Mouse (Mus musculus): Measurements from ENCODE around the gene Trim65. TPM values are rescaled to one million over a fixed set of nuclear protein-coding genes. Genes with fewer than 3 reads are reported as not detected.

The Trim65 gene
- polyA plus RNA-seq, 1 experiment from 2014 or later, result 1.7 TPM

- Histone ChIP-seq H3K9me3 (no peaks in the 10 kb centered on the region), H3K27ac (no peak overlapping the region), H3K4me3 (no peak overlapping the region), H3K36me3 (replicated peaks) (peaks cover 97% of the 10 kb centered on the region), H3K4me1 (peaks cover 34% of the 10 kb centered on the region), H3K27me3 (ENCODE audit: poor library complexity, severe bottlenecking) (no peaks in the 10 kb centered on the region)
- no peak for DNase-seq (ENCODE audit: extremely low spot score, low spot score)
- WGBS, result 78% methylated on average over 12 of the region's 12 CpGs
Measured at GRCm38 (mm10) chr11:116161312-116161711, 30.4 kb upstream of the Trim65 start.

GRCm38 (mm10) chr11:116150960-116151359 is 20.0 kb upstream of the Trim65 start:
- Histone ChIP-seq H3K9me3 (no peaks in the 10 kb centered on the region), H3K27ac (no peak overlapping the region), H3K4me1 (peaks cover 25% of the 10 kb centered on the region), H3K27me3 (ENCODE audit: poor library complexity, severe bottlenecking) (no peaks in the 10 kb centered on the region), H3K36me3 (replicated peaks) (peaks cover 100% of the 10 kb centered on the region), H3K4me3 (no peak overlapping the region)
- 90% methylated on average over 2 of the region's 2 CpGs for WGBS
- no peak for DNase-seq (ENCODE audit: extremely low spot score, low spot score)

GRCm38 (mm10) chr11:116149341-116149740 is 18.4 kb upstream of the Trim65 start:
- DNase-seq (ENCODE audit: extremely low spot score, low spot score), result no peak
- Histone ChIP-seq H3K9me3 (no peaks in the 10 kb centered on the region), H3K4me1 (peaks cover 25% of the 10 kb centered on the region), H3K4me3 (no peak overlapping the region), H3K27me3 (ENCODE audit: poor library complexity, severe bottlenecking) (no peaks in the 10 kb centered on the region), H3K27ac (0 out of 2 replicates have a peak overlapping the region, but pooled peaks have one; percentile 5), H3K36me3 (replicated peaks) (peaks cover 100% of the 10 kb centered on the region)
- WGBS, result 90% methylated on average over 6 of the region's 6 CpGs

- no peaks in the 10 kb centered on the region for H3K27me3 ChIP-seq (ENCODE audit: poor library complexity, severe bottlenecking)
- no peaks in the 10 kb centered on the region for H3K9me3 ChIP-seq
- WGBS, result 74% methylated on average over 20 of the region's 20 CpGs
- no peak overlapping the region for H3K4me3 ChIP-seq
- DNase-seq (ENCODE audit: extremely low spot score, low spot score), result no peak
- peaks cover 100% of the 10 kb centered on the region for H3K36me3 ChIP-seq (replicated peaks)
- H3K4me1 ChIP-seq, result peaks cover 25% of the 10 kb centered on the region
- H3K27ac ChIP-seq, result 0 out of 2 replicates have a peak overlapping the region, but pooled peaks have one; percentile 5
Measured at GRCm38 (mm10) chr11:116148761-116149221, 17.9 kb upstream of the Trim65 start.

- H3K4me1 ChIP-seq, result peaks cover 36% of the 10 kb centered on the region
- DNase-seq (ENCODE audit: extremely low spot score, low spot score), result no peak
- H3K4me3 ChIP-seq, result no peak overlapping the region
- H3K36me3 ChIP-seq (replicated peaks), result peaks cover 100% of the 10 kb centered on the region
- H3K9me3 ChIP-seq, result no peaks in the 10 kb centered on the region
- WGBS, result 76% methylated on average over 25 of the region's 25 CpGs
- peak overlapping the region; percentile 4; the same call in 1 of the 2 replicates for H3K27ac ChIP-seq
- no peaks in the 10 kb centered on the region for H3K27me3 ChIP-seq (ENCODE audit: poor library complexity, severe bottlenecking)
Measured at GRCm38 (mm10) chr11:116146294-116146985, 15.5 kb upstream of the Trim65 start.

- H3K36me3 ChIP-seq (replicated peaks), result peaks cover 93% of the 10 kb centered on the region
- no peak overlapping the region for H3K27ac ChIP-seq
- H3K9me3 ChIP-seq, result no peaks in the 10 kb centered on the region
- DNase-seq (ENCODE audit: extremely low spot score, low spot score), result no peak
- no peak overlapping the region for H3K4me3 ChIP-seq
- peaks cover 36% of the 10 kb centered on the region for H3K4me1 ChIP-seq
- H3K27me3 ChIP-seq (ENCODE audit: poor library complexity, severe bottlenecking), result no peaks in the 10 kb centered on the region
- 58% methylated on average over 18 of the region's 18 CpGs for WGBS
Measured at GRCm38 (mm10) chr11:116145481-116146293, 14.8 kb upstream of the Trim65 start.

GRCm38 (mm10) chr11:116143468-116143867 is 12.5 kb upstream of the Trim65 start:
- peaks cover 42% of the 10 kb centered on the region for H3K4me1 ChIP-seq
- peaks cover 71% of the 10 kb centered on the region for H3K36me3 ChIP-seq (replicated peaks)
- 89% methylated on average over 3 of the region's 3 CpGs for WGBS
- H3K27ac ChIP-seq, result no peak overlapping the region
- DNase-seq (ENCODE audit: extremely low spot score, low spot score), result no peak
- H3K4me3 ChIP-seq, result no peak overlapping the region
- H3K27me3 ChIP-seq (ENCODE audit: poor library complexity, severe bottlenecking), result no peaks in the 10 kb centered on the region
- H3K9me3 ChIP-seq, result no peaks in the 10 kb centered on the region

GRCm38 (mm10) chr11:116142211-116142991 is 11.5 kb upstream of the Trim65 start:
- peak overlapping the region; percentile 65 for H3K27ac ChIP-seq
- peaks cover 60% of the 10 kb centered on the region for H3K36me3 ChIP-seq (replicated peaks)
- WGBS, result 75% methylated on average over 10 of the region's 10 CpGs
- no peak for DNase-seq (ENCODE audit: extremely low spot score, low spot score)
- H3K27me3 ChIP-seq (ENCODE audit: poor library complexity, severe bottlenecking), result no peaks in the 10 kb centered on the region
- peaks cover 43% of the 10 kb centered on the region for H3K4me1 ChIP-seq
- H3K9me3 ChIP-seq, result no peaks in the 10 kb centered on the region
- no peak overlapping the region for H3K4me3 ChIP-seq

GRCm38 (mm10) chr11:116138468-116139138 is 7.7 kb upstream of the Trim65 start, which contains the start of gene Mrpl38:
TSS of gene Mrpl38 (minus strand) at chr11:116138868.
- Histone ChIP-seq H3K27me3 (ENCODE audit: poor library complexity, severe bottlenecking) (no peaks in the 10 kb centered on the region), H3K4me1 (peaks cover 45% of the 10 kb centered on the region), H3K4me3 (peak within 1 kb of the TSS; percentile 99), H3K36me3 (replicated peaks) (peaks cover 60% of the 10 kb centered on the region), H3K9me3 (no peaks in the 10 kb centered on the region), H3K27ac (peak within 1 kb of the TSS; percentile 91)
- WGBS, result under 1% methylated on average over 60 of the region's 60 CpGs
- DNase-seq (ENCODE audit: extremely low spot score, low spot score), result peak; percentile 96

- WGBS, result under 1% methylated on average over 20 of the region's 20 CpGs
- peak overlapping the region; percentile 91 for H3K27ac ChIP-seq
Measured at GRCm38 (mm10) chr11:116138096-116138467, 7.2 kb upstream of the Trim65 start.

GRCm38 (mm10) chr11:116134171-116134570 is 3.2 kb upstream of the Trim65 start:
- DNase-seq (ENCODE audit: extremely low spot score, low spot score), result no peak
- no peaks in the 10 kb centered on the region for H3K9me3 ChIP-seq
- WGBS, result 94% methylated on average over 10 of the region's 10 CpGs
- H3K27me3 ChIP-seq (ENCODE audit: poor library complexity, severe bottlenecking), result peaks cover 19% of the 10 kb centered on the region
- H3K4me1 ChIP-seq, result peaks cover 55% of the 10 kb centered on the region
- no peak overlapping the region for H3K27ac ChIP-seq
- no peak overlapping the region for H3K4me3 ChIP-seq
- peaks cover 61% of the 10 kb centered on the region for H3K36me3 ChIP-seq (replicated peaks)

More at GRCm38 (mm10) chr11:116138096-116138467, 7.2 kb upstream of the Trim65 start:
- H3K4me1 ChIP-seq, result peaks cover 45% of the 10 kb centered on the region
- peak overlapping the region; percentile 99 for H3K4me3 ChIP-seq
- H3K36me3 ChIP-seq (replicated peaks), result peaks cover 60% of the 10 kb centered on the region
- no peaks in the 10 kb centered on the region for H3K27me3 ChIP-seq (ENCODE audit: poor library complexity, severe bottlenecking)
- no peak for DNase-seq (ENCODE audit: extremely low spot score, low spot score)
- no peaks in the 10 kb centered on the region for H3K9me3 ChIP-seq

GRCm38 (mm10) chr11:116133497-116133896 is 2.6 kb upstream of the Trim65 start:
- no peaks in the 10 kb centered on the region for H3K9me3 ChIP-seq
- DNase-seq (ENCODE audit: extremely low spot score, low spot score), result no peak
- peaks cover 61% of the 10 kb centered on the region for H3K36me3 ChIP-seq (replicated peaks)
- peaks cover 24% of the 10 kb centered on the region for H3K27me3 ChIP-seq (ENCODE audit: poor library complexity, severe bottlenecking)
- H3K4me3 ChIP-seq, result no peak overlapping the region
- H3K27ac ChIP-seq, result no peak overlapping the region
- WGBS, result 73% methylated on average over 5 of the region's 5 CpGs
- peaks cover 49% of the 10 kb centered on the region for H3K4me1 ChIP-seq

All from forebrain, embryonic 10.5 days (tissue).